13 mouse cellular contexts compared by ENCODE assay signal in the genomic region with DNA sequence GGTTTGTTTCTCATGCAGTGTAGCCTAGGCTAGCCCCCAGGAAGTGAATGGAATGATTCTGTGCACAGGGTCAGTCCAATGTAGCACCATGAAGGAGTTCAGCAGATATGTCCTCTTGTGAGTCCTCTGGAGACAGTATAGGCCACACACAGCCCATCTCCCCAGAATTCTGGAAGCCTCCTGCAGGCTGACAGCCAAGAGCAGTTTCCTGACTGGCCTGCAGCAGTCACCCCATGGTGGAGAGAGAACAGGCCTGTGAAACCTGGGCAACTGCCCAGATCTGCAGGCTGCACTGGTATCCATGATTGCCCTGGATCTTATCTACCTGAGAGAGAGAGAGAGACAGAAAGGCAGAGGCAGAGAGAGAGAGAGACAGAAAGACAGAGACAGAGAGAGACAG. TPM values are rescaled to one million over a fixed set of nuclear protein-coding genes. Genes with fewer than 3 reads are reported as not detected.
A peak's percentile ranks its signal among the peaks of the same experiment; 100 is the strongest.
DNase-seq lines count a peak whose midpoint lies in the region; ATAC-seq and TF ChIP-seq lines count a peak whose summit lies in the region.
"Had no signal": no experiment of that assay in that cellular context is flagged by ENCODE, and none has a peak within 500 bp of the region (broad histone marks: within the 10 kb centered on the region; RNA-seq: fewer than 3 reads in every experiment).

No protein-coding gene starts in this region.

- no peak overlapping the region for H3K27ac ChIP-seq in hindbrain, embryonic 16.5 days (ENCODE audit: low read depth, low read length)
- H3K27ac ChIP-seq in hindbrain, embryonic 11.5 days (ENCODE audit: low read depth, low read length) = no peak overlapping the region
- H3K27ac ChIP-seq: embryonic facial prominence, embryonic 13.5 days; hindbrain, embryonic 10.5 days had no signal

- no peak for DNase-seq in hindbrain, embryonic 11.5 days (ENCODE audit: low spot score)
- peak; percentile 20 for DNase-seq in 416B (ENCODE audit: low read depth)
- DNase-seq in brain, embryonic 14.5 days (ENCODE audit: low read depth) = peak; percentile 23
- peak; percentile 41 to 53 for DNase-seq in heart, adult 9 months (ENCODE audit: low spot score in 2 of 2)
- DNase-seq in spleen, postnatal 36 days (ENCODE audit: low spot score in 2 of 2) = no peak
- no peak for DNase-seq in kidney, adult 11 months
- no peak for DNase-seq in left cerebral cortex, postnatal 25 days (ENCODE audit: low spot score in 2 of 2)
- DNase-seq: kidney, postnatal 25 days; liver, postnatal 0 days had no signal

- no peak overlapping the region for H3K9ac ChIP-seq in hindbrain, embryonic 16.5 days (ENCODE audit: low read depth, low read length)
- H3K9ac ChIP-seq in hindbrain, embryonic 11.5 days (ENCODE audit: low read depth, low read length) = no peak overlapping the region
- H3K9ac ChIP-seq: embryonic facial prominence, embryonic 13.5 days; liver, postnatal 0 days had no signal

- no peaks in the 10 kb centered on the region for H3K36me3 ChIP-seq in hindbrain, embryonic 16.5 days (ENCODE audit: control insufficient read depth, insufficient read depth, low read length)
- H3K36me3 ChIP-seq in hindbrain, embryonic 11.5 days (ENCODE audit: control insufficient read depth, insufficient read depth, low read length) = no peaks in the 10 kb centered on the region
- H3K36me3 ChIP-seq: embryonic facial prominence, embryonic 13.5 days; hindbrain, embryonic 10.5 days had no signal

- TF ChIP-seq CTCF in brain, embryonic 14.5 days (IDR thresholded peaks at IDR 0.05; ENCODE audit: borderline replicate concordance, extremely low read depth, insufficient read depth, insufficient read length) = no peak

- no peaks in the 10 kb centered on the region for H3K27me3 ChIP-seq in hindbrain, embryonic 16.5 days (replicated peaks; ENCODE audit: control insufficient read depth, insufficient read depth, low read length)
- no peaks in the 10 kb centered on the region for H3K27me3 ChIP-seq in hindbrain, embryonic 11.5 days (ENCODE audit: control insufficient read depth, insufficient read depth, low read length)
- H3K27me3 ChIP-seq: CH12.LX; embryonic facial prominence, embryonic 13.5 days had no signal

- peak; percentile 71 for ATAC-seq in hindbrain, embryonic 16.5 days
- no peak for ATAC-seq in hindbrain, embryonic 11.5 days (ENCODE audit: low FRiP score)
- ATAC-seq: liver, postnatal 0 days had no signal

- no peak for TF ChIP-seq POLR2A in brain, embryonic 14.5 days (IDR thresholded peaks at IDR 0.05; ENCODE audit: borderline replicate concordance, extremely low read depth, insufficient read depth, insufficient read length, poor library complexity, severe bottlenecking)

- no peak overlapping the region for H3K4me2 ChIP-seq in hindbrain, embryonic 16.5 days (ENCODE audit: low read length)
- H3K4me2 ChIP-seq in hindbrain, embryonic 11.5 days (replicated peaks; ENCODE audit: low read depth, low read length) = no peak overlapping the region
- H3K4me2 ChIP-seq: embryonic facial prominence, embryonic 13.5 days had no signal

- H3K9me3 ChIP-seq in hindbrain, embryonic 16.5 days (ENCODE audit: control insufficient read depth, low read length) = no peaks in the 10 kb centered on the region
- no peaks in the 10 kb centered on the region for H3K9me3 ChIP-seq in hindbrain, embryonic 11.5 days (ENCODE audit: control insufficient read depth, low read length)
- H3K9me3 ChIP-seq: embryonic facial prominence, embryonic 13.5 days; hindbrain, embryonic 10.5 days had no signal

- intact Hi-C loops in left cerebral cortex, postnatal 25 days (cut with DNase I) = no loop called here

- no peaks in the 10 kb centered on the region; the same call in 1 of the 2 replicates for H3K4me1 ChIP-seq in hindbrain, embryonic 16.5 days (ENCODE audit: control insufficient read depth, insufficient read depth, low read depth, low read length)
- H3K4me1 ChIP-seq in hindbrain, embryonic 11.5 days (replicated peaks; ENCODE audit: control insufficient read depth, insufficient read depth, low read length) = no peaks in the 10 kb centered on the region

- no peak overlapping the region for H3K4me3 ChIP-seq in hindbrain, embryonic 16.5 days (ENCODE audit: low read length)
- no peak overlapping the region for H3K4me3 ChIP-seq in hindbrain, embryonic 11.5 days (ENCODE audit: low read depth, low read length)
- H3K4me3 ChIP-seq: embryonic facial prominence, embryonic 13.5 days; hindbrain, embryonic 10.5 days had no signal

RNA-seq across cellular contexts. Expression of gene P2ry2, which starts 18.1 kb away (rescaled TPM):
- polyA plus RNA-seq in hindbrain, embryonic 16.5 days (2015; fragmentation: Nextera tagmentation; extraction: Ambion mirVana) = 0.32 and 0.64 TPM in 2 replicates
- polyA plus RNA-seq in hindbrain, embryonic 11.5 days (2014; fragmentation: Nextera tagmentation; extraction: Ambion mirVana) = 0.39 and 0.73 TPM in 2 replicates
- 0.09 and 0.34 TPM in 2 replicates for polyA plus RNA-seq in brain, embryonic 14.5 days (2012; rRNA removed)
- total RNA-seq in left cerebral cortex, postnatal 25 days (2021) = under 1 TPM; 0.71 to 0.85 TPM

RNA-seq across cellular contexts. Expression of gene P2ry6, which starts 56.3 kb away (rescaled TPM):
- polyA plus RNA-seq in hindbrain, embryonic 16.5 days (2015; fragmentation: Nextera tagmentation; extraction: Ambion mirVana) = 2.7 and 4.8 TPM in 2 replicates
- 3.1 and 3.3 TPM in 2 replicates for polyA plus RNA-seq in hindbrain, embryonic 11.5 days (2014; fragmentation: Nextera tagmentation; extraction: Ambion mirVana)
- polyA plus RNA-seq in brain, embryonic 14.5 days (2012; rRNA removed) = 3.2 and 3.6 TPM in 2 replicates
- 1 to 10 TPM; 2.5 to 4.1 TPM for total RNA-seq in left cerebral cortex, postnatal 25 days (2021)

Comparison
In these comparisons a context has a peak if more than half of its experiments do, and no peak if none do; other contexts are left out.
1. DNase-seq: peak in 416B (single experiment), brain, embryonic 14.5 days (single experiment) and heart, adult 9 months (2 of 2); none in hindbrain, embryonic 11.5 days (single experiment), spleen, postnatal 36 days (0 of 2), kidney, adult 11 months (single experiment) and left cerebral cortex, postnatal 25 days (0 of 2).